Mouse (Mus musculus) c-Kit-positive CD71-negative TER-119-negative erythroid progenitor cells, embryonic 14.5 days (primary cell): ENCODE measurements at regions not wholly inside any gene's neighbourhood (a gene's known extent, or its start where the extent isn't known, plus 50 kb on each side); places are given as distances from the start of the nearest gene placed in this dataset.

Experiments used
- DNase-seq: peaks from one replicate; pipeline ENCODE4 v3.0.0-alpha.2; 2013; ENCODE audit warnings: low read depth

- DNase-seq: no peak
These were observed 79.1 kb downstream of the Ifi44 start for GRCm38 (mm10) chr3:151670628-151671027.

DNA sequence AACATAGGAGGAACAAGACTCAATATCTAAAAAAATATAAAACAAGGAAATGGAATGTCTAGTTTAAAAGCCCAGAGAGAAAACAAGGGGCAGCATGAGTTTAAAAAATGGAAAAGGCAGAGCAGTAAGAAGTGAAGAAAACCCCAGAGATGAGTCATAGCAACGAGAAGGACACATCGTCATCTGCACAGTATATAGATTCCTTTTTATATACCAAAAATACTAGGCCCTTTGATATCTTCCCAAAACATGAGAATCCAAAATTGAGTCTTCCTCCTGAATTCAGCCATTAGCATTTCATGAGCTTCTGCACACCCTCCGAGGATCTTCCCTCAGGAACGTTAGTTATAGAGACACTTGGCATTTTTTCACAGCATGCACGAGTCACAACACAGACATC lies 96.5 kb downstream of the Ifi44 start:
- no peak for DNase-seq

DNA sequence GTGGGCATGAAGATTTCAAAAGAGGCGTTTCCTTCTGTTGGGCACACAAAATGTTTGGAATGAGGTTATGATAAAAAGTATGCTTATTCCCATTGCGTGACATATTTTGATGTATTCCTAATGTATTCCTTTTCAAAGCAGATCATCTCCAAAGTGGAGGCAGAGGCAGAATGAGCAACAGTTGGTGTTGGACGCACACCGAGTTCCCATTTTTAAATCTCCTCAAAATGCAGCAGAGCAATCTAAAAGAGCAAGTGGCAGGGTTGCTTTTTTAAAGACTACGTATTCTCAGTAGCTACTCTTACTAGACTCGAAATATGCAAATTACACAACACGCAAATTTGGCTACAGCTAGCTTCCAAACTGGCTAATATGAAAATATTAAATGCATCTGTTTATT lies 98.2 kb downstream of the Ifi44 start:
- DNase-seq: no peak

- peak; percentile 2 for DNase-seq
These were observed 102.1 kb downstream of the Ifi44 start for GRCm38 (mm10) chr3:151647637-151648036.

GRCm38 (mm10) chr3:151639431-151640111 lies 110.2 kb downstream of the Ifi44 start:
- DNase-seq: no peak

DNA sequence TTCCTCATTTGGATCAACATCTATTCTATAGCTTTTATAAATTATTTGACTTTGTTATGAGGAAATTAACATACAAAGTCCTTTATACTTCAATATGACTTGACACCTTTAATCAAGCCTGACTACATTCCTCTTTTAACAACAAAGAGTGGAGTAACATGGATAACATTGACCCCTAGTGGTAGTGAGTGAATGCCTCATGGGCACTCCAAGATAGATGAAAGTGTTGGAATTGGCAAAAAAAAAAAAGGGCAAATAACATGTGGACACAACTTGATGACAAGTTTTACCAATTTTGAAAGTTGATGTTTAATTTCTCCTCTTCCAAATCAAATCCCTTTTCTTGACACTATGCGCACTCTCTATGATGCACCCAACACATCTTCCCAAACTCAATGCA lies 111.4 kb downstream of the Ifi44 start:
- DNase-seq: no peak

- no peak for DNase-seq
These were observed 138.8 kb downstream of the Ifi44 start for GRCm38 (mm10) chr3:151610954-151611353.

DNA sequence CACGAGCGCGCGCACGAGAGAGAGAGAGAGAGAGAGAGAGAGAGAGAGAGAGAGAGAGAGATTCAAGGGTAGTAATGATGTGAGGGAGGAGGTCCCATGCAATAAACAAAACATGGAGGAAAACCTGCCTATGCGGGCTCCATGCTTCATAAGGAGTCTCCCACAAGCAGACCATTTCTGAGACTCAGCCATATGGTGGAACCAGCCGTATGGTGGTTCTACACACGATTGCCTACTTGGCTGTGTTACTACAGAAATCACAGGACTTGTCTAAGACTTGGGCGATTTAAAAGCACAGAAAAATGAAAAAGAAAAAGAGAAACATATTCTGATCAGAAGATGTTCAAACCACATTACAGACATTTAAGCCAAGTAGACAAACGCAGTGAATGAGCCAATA lies 142.1 kb downstream of the Ifi44 start:
- DNase-seq: no peak

DNA sequence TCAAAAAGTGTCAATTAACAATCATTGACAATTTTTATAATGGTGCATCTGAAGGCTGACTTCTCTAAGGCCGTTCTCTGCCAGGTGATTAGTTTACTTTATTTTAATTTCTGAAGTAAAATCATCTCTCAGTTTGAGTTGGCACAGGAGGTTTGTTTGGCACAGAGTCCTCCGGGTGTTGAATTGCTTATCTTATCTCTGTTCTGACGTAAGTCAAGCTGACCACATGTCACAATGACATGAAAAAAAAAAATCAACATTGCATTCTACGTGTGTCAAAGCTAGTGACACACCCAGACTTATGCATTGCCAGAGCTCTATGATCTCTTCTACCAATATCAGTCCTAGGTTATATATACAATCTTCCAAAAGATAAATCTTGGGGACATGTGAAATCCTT lies 146.4 kb downstream of the Ifi44 start:
- no peak for DNase-seq
